Mouse (Mus musculus) intestine, embryonic 16.5 days (tissue): Measurements from ENCODE around the gene Ap2a2. TPM values are rescaled to one million over a fixed set of nuclear protein-coding genes. Genes with fewer than 3 reads are reported as not detected.
"Not testable (repeated sequence)": the region's sequence is repeated elsewhere in the genome, so short reads cannot be mapped to it uniquely, and the experiment has no call there.

Experiments used
- ATAC-seq: fragments of 200-750 bp; cut with Nextera tagmentation; 2 replicates; pipeline ENCODE4 v1.8.0; 2017; ENCODE audit warnings: moderate TSS enrichment, moderate library complexity
- H3K27ac ChIP-seq: fragments of 300-500 bp; sonication (generic); 2 replicates; pipeline ENCODE4 v1.5.1; 2014; ENCODE audit warnings: mild to moderate bottlenecking, low read length
- H3K27me3 ChIP-seq: fragments of 300-500 bp; sonication (generic); replicated peaks from 2 replicates; pipeline ENCODE4 v1.6.1; 2014; ENCODE audit warnings: low read length, control low read depth, mixed read lengths; ENCODE audit not compliant: control insufficient read depth, insufficient read depth
- H3K36me3 ChIP-seq: fragments of 300-500 bp; sonication (generic); 2 replicates; pipeline ENCODE4 v1.6.1; 2014; ENCODE audit warnings: low read length, control low read depth; ENCODE audit not compliant: control insufficient read depth, insufficient read depth
- H3K4me1 ChIP-seq: fragments of 300-500 bp; sonication (generic); 2 replicates; pipeline ENCODE4 v1.6.1; 2014; ENCODE audit warnings: low read length, control low read depth, mixed read lengths; ENCODE audit not compliant: control insufficient read depth, insufficient read depth
- H3K4me2 ChIP-seq: fragments of 300-500 bp; sonication (generic); 2 replicates; pipeline ENCODE4 v1.6.1; 2014; ENCODE audit warnings: low read depth, low read length, control low read depth
- H3K4me3 ChIP-seq: fragments of 300-500 bp; sonication (generic); 2 replicates; pipeline ENCODE4 v1.5.1; 2014; ENCODE audit warnings: mild to moderate bottlenecking, low read length
- H3K9ac ChIP-seq: fragments of 300-500 bp; sonication (generic); 2 replicates; pipeline ENCODE4 v1.6.1; 2014; ENCODE audit warnings: low read depth, low read length
- H3K9me3 ChIP-seq: fragments of 300-500 bp; sonication (generic); 2 replicates; pipeline ENCODE4 v1.6.1; 2016; ENCODE audit warnings: low read length, control low read depth; ENCODE audit not compliant: control insufficient read depth
- WGBS: fragments of 180-500 bp; shearing (Covaris S2); extraction: QIAGEN DNeasy Blood & Tissue Kit; methylation state at CpG from one replicate; pipeline ENCODE4 v1.1.7; 2014; 5-methylcytosine and 5-hydroxymethylcytosine counted together
- polyA plus RNA-seq: library from polyadenylated mRNA; unstranded; fragments of >200 nt; fragmentation: Nextera tagmentation; extraction: Ambion mirVana; gene quantifications from 2 replicates; pipeline ENCODE4 v1.2.1, GENCODE M21; 2015

Ap2a2 gene
- polyA plus RNA-seq, 1 experiment from 2014 or later, result 89.4 TPM

DNA sequence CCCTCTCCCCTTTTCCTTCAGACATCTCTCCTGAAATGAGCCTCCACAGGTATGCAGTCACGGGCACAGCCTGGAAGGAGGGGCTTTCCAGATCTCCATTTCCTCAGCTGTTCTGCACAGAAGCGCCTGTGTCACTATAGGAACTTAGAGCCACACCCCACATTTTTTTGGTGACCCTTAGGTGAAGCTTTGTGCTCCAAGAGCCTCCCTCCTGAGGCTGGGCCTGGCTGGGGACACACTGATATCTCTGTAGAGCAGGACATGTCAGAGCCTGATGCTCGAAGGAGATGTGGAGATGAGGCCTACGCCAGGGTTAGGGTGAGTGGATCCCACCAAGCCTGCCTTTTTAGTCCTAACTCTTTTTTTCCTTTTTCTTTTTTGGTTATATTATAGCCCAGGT is 23.3 kb downstream of the Ap2a2 start:
- peaks cover 19% of the 10 kb centered on the region for H3K4me1 ChIP-seq
- no peak overlapping the region for H3K27ac ChIP-seq
- no peak overlapping the region for H3K9ac ChIP-seq
- no peaks in the 10 kb centered on the region for H3K27me3 ChIP-seq
- no peak overlapping the region for H3K4me3 ChIP-seq
- H3K36me3 ChIP-seq, result peaks cover 6% of the 10 kb centered on the region; the same call in 1 of the 2 replicates
- ATAC-seq, result peak; percentile 24; the same call in 1 of the 2 replicates
- H3K4me2 ChIP-seq, result no peak overlapping the region
- WGBS, result 63% methylated on average over 4 of the region's 4 CpGs
- no peaks in the 10 kb centered on the region for H3K9me3 ChIP-seq

DNA sequence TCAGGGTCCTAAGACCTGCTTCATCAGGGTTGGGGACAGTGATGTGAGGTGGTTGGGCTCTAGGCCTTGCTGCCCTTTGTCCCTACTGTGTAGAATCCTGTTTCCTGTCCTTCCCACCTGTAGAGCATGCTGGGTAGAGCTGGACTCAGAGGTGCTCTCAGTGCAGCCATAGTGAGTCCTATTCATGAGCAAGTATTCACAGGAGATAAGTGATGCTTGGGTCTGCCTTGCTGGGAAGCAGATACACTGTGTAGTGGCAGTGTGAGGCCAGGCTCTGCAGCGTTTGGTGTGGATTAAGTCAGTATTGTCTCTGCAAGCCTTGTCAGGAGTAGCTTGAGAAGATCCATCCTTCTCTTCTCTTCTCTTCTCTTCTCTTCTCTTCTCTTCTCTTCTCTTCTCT is 23.9 kb downstream of the Ap2a2 start:
- no peak overlapping the region for H3K4me2 ChIP-seq
- H3K27ac ChIP-seq, result no peak overlapping the region
- no peak overlapping the region for H3K4me3 ChIP-seq

DNA sequence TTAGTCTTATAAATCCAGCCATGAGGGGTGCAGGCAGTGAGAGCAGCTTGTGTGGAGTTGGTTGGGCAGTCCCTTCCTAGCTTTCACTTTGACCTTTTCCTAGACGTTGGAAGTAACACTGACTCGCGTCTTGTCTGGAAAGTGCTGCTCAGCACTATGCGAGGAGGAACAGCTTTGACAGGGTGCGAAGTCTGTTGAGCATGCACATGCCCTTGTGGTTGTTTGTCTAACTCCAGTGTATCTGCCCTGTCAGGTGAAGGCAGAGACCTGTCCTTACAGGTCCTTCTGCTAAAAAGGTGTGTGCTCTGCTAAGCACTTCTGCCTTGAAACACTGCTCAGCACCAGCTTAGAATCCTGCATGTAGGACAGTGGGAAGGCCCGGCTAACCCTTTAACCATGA is 26.9 kb downstream of the Ap2a2 start:
- Histone ChIP-seq H3K9ac (no peak overlapping the region), H3K9me3 (no peaks in the 10 kb centered on the region), H3K27ac (peak overlapping the region; percentile 9; the same call in 1 of the 2 replicates), H3K36me3 (peaks cover 8% of the 10 kb centered on the region; the same call in 1 of the 2 replicates), H3K27me3 (no peaks in the 10 kb centered on the region), H3K4me2 (no peak overlapping the region), H3K4me1 (0 out of 2 replicates have a peak, but pooled peaks cover 15% of the 10 kb centered on the region), H3K4me3 (no peak overlapping the region)
- 83% methylated on average over 6 of the region's 6 CpGs for WGBS
- ATAC-seq, result no peak

More for the DNA sequence above, 23.9 kb downstream of the Ap2a2 start:
- H3K9me3 ChIP-seq, result no peaks in the 10 kb centered on the region
- WGBS, result 83% methylated on average over 1 of the region's 1 CpGs
- ATAC-seq, result no peak
- H3K9ac ChIP-seq, result peak overlapping the region; percentile 35; the same call in 1 of the 2 replicates
- H3K27me3 ChIP-seq, result no peaks in the 10 kb centered on the region
- H3K4me1 ChIP-seq, result peaks cover 14% of the 10 kb centered on the region
- H3K36me3 ChIP-seq, result peaks cover 8% of the 10 kb centered on the region; the same call in 1 of the 2 replicates

DNA sequence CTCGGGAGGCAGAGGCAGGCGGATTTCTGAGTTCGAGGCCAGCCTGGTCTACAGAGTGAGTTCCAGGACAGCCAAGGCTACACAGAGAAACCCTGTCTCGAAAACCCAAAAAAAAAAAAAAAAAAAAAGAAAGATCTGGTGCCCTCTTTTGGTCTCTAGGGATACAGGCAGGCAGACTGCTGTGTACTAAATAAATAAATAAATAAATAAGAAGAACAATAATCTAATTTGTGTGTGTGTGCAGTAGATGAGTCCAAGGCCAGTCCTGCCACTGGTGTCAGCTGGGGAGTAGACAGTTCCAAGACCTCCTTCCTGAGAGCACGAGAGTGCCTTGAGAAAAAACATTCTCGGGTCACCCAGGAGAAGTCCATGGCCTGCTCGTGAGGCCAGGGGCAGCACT is 28.3 kb downstream of the Ap2a2 start:
- not testable (repeated sequence) for H3K27me3 ChIP-seq, H3K27ac ChIP-seq, H3K4me3 ChIP-seq, H3K9ac ChIP-seq, H3K4me2 ChIP-seq, H3K36me3 ChIP-seq, H3K9me3 ChIP-seq, ATAC-seq
- 0 out of 2 replicates have a peak, but pooled peaks cover 12% of the 10 kb centered on the region for H3K4me1 ChIP-seq
- 93% methylated on average over 6 of the region's 7 CpGs for WGBS

DNA sequence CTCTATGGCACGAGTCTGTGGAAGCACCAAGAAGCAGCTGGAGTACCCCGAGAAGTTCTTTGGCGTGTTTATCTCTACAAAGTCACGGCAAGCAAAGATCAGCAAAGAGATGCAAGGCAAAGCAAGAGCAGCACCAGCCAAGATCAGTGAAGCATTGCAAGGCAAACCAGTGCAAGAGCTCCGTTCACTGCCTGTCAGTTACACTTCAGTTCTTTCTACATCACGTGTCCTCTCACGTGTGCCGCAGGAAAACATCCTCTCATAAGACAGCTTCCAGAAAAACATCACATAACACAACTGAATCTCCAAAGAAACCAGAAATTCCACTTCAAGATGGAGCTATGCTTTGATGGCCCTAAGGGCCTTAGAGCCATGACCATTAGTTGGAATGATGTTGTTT is 29.0 kb downstream of the Ap2a2 start:
- Histone ChIP-seq H3K4me2 (no peak overlapping the region), H3K36me3 (peaks cover 8% of the 10 kb centered on the region; the same call in 1 of the 2 replicates), H3K9me3 (no peaks in the 10 kb centered on the region), H3K4me1 (0 out of 2 replicates have a peak, but pooled peaks cover 6% of the 10 kb centered on the region), H3K4me3 (no peak overlapping the region), H3K27ac (no peak overlapping the region), H3K27me3 (no peaks in the 10 kb centered on the region), H3K9ac (no peak overlapping the region)
- 92% methylated on average over 8 of the region's 8 CpGs for WGBS
- ATAC-seq, result no peak

DNA sequence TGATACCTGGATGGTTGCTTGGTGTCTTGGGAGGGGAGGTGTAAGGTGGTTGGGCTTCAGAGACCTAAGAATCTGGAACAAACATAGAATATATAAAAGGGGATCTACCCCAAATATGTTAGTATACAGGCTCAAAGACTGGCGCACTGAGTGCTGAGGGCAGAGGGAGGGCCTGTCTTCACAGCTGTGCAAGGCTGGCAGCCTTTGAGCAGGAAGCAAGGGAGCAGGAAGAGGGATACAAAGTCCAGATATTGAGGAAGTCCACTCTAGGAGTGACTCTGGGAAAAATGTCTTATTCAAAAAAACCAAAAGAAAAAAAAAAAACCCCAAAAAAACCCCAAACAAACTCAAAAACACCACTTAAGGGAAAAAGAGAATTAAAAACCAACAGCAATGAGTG is 30.1 kb downstream of the Ap2a2 start:
- 74% methylated on average over 1 of the region's 1 CpGs for WGBS
- Histone ChIP-seq H3K27ac (peak overlapping the region; percentile 86), H3K9ac (no peak overlapping the region), H3K4me3 (no peak overlapping the region), H3K4me1 (0 out of 2 replicates have a peak, but pooled peaks cover 6% of the 10 kb centered on the region), H3K4me2 (no peak overlapping the region), H3K36me3 (peaks cover 8% of the 10 kb centered on the region; the same call in 1 of the 2 replicates), H3K9me3 (no peaks in the 10 kb centered on the region), H3K27me3 (no peaks in the 10 kb centered on the region)
- peak; percentile 82 for ATAC-seq

DNA sequence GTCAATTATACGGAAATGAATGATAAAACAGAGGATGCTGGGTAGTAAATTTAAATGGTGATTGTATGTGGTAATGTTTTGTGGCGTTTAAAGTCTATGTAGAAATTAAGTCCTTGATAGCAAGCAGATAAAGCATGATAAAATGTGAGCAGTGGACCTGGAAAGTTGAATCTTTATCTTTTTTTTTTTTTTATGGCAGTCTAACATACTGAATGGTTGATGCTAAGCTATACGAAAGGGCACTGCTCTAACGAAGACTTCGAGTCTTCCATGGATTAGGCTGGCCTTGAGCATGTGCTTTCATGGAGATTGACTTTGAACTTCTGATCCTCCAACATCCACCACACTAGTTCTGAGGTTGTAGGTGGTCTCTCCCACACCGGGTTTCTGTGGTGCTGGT is 31.1 kb downstream of the Ap2a2 start:
- Histone ChIP-seq H3K4me1 (0 out of 2 replicates have a peak, but pooled peaks cover 6% of the 10 kb centered on the region), H3K27ac (0 out of 2 replicates have a peak overlapping the region, but pooled peaks have one; percentile 35), H3K4me3 (no peak overlapping the region), H3K9me3 (no peaks in the 10 kb centered on the region), H3K36me3 (peaks cover 8% of the 10 kb centered on the region; the same call in 1 of the 2 replicates), H3K27me3 (no peaks in the 10 kb centered on the region), H3K9ac (no peak overlapping the region), H3K4me2 (no peak overlapping the region)
- WGBS, result 78% methylated on average over 6 of the region's 6 CpGs
- ATAC-seq, result peak; percentile 58

DNA sequence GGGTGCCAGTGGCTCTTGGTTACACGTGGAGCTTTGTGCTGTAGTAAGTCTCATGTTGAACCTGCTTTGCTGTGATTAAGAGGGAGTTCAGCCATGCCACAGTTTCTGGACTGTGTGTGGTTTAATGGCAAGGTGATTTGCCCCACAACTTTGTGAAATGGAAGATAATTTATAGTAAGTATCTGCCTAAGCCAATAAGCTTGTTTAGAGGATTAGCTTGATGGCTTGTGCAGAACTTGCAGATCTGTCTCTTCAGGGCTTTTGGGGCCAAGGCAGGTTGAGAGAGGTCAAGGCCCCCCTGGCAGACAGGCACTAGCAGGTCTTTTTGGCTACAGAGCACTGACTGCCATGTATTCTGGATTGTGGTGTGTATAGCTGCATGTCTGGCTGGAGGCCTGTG is 35.0 kb downstream of the Ap2a2 start:
- H3K9ac ChIP-seq, result no peak overlapping the region
- no peak overlapping the region for H3K4me2 ChIP-seq
- peaks cover 2% of the 10 kb centered on the region for H3K36me3 ChIP-seq
- ATAC-seq, result no peak
- no peaks in the 10 kb centered on the region for H3K27me3 ChIP-seq
- 0 out of 2 replicates have a peak, but pooled peaks cover 4% of the 10 kb centered on the region for H3K4me1 ChIP-seq
- no peaks in the 10 kb centered on the region for H3K9me3 ChIP-seq
- H3K4me3 ChIP-seq, result no peak overlapping the region
- WGBS, result 82% methylated on average over 1 of the region's 1 CpGs
- H3K27ac ChIP-seq, result no peak overlapping the region

DNA sequence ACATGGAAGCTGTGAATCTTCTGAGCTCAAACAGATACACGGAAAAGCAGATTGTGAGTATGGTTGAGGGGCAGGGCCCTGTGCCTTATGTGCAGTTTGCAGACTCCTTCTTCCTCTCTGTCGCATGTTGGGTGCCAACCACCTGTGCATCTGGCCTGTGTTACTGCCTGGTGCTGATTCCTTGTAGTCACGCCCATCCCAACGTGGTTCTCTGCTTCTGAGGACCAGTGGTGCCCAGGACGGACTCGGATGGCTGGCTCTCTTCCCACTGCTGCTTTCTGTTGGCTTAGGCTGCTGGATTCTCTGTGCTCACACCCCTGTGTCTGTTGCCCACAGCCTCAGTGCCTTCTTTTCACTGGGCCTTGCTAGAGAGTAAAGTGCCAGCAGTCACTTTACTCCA is 35.6 kb downstream of the Ap2a2 start:
- Histone ChIP-seq H3K9me3 (no peaks in the 10 kb centered on the region), H3K4me2 (no peak overlapping the region), H3K4me3 (no peak overlapping the region), H3K9ac (no peak overlapping the region), H3K36me3 (peaks cover 7% of the 10 kb centered on the region), H3K27ac (no peak overlapping the region), H3K27me3 (no peaks in the 10 kb centered on the region), H3K4me1 (0 out of 2 replicates have a peak, but pooled peaks cover under 1% of the 10 kb centered on the region)
- no peak for ATAC-seq
- 89% methylated on average over 6 of the region's 6 CpGs for WGBS

DNA sequence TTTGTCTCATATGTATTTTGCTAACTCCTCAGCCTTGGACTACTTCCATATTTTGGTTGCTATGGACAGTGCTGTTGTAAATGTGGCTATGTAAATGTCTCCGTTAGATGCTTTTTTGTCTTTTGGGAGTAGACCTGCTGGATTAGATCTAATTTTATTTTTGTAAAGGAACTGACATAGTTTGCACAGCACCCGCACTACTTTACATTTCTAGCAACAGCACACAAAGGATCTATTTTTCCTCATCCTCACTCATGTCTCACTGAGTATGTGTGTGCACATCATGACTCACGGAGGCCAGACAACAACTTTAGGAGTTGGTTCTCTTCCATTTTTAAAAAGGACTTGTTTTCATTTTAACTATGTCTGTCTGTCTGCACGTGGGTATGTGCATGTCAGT is 45.7 kb downstream of the Ap2a2 start:
- H3K27me3 ChIP-seq, result no peaks in the 10 kb centered on the region
- WGBS, result 87% methylated on average over 4 of the region's 4 CpGs
- H3K36me3 ChIP-seq, result peaks cover 28% of the 10 kb centered on the region

More for the DNA sequence above, 45.7 kb downstream of the Ap2a2 start:
- Histone ChIP-seq H3K4me3 (no peak overlapping the region), H3K4me2 (no peak overlapping the region), H3K4me1 (peaks cover 24% of the 10 kb centered on the region), H3K27ac (no peak overlapping the region), H3K9ac (no peak overlapping the region), H3K9me3 (no peaks in the 10 kb centered on the region)
- ATAC-seq, result no peak
